Mouse (Mus musculus) left cerebral cortex, adult 18-20 months (tissue): Measurements from ENCODE around the gene Kcnq1. TPM values are rescaled to one million over a fixed set of nuclear protein-coding genes. Genes with fewer than 3 reads are reported as not detected.

Experiments used
- DNase-seq, 2 experiments: peaks; one replicate each; pipeline ENCODE4 v3.0.0; 2021 to 2022; ENCODE audit warnings: low spot score in 2 of 2, mixed read lengths in 1 of 2
- total RNA-seq, 2 experiments: library from RNA; stranded (reverse); gene quantifications; 2 replicates each; pipeline ENCODE4 v1.2.3; 2021

Gene Kcnq1
- total RNA-seq, 2 experiments from 2014 or later: 0.30 to 0.54 TPM

GRCm38 (mm10) chr7:143447130-143447529 is 341.0 kb downstream of the Kcnq1 start:
- DNase-seq: no peak

- no peak for DNase-seq
Observed at GRCm38 (mm10) chr7:143458963-143459331, 352.8 kb downstream of the Kcnq1 start.

- no peak for DNase-seq
Observed at GRCm38 (mm10) chr7:143459332-143460211, 353.4 kb downstream of the Kcnq1 start.

- no peak for DNase-seq
Observed at GRCm38 (mm10) chr7:143460217-143460834, 354.2 kb downstream of the Kcnq1 start.

- DNase-seq: peak; percentile 72 to 76
Observed at GRCm38 (mm10) chr7:143460874-143461273, 354.7 kb downstream of the Kcnq1 start, which contains the start of gene Cdkn1c. Gene Cdkn1c (minus strand): TSS chr7:143461050.

- DNase-seq: no peak
Observed at GRCm38 (mm10) chr7:143461294-143461870, 355.2 kb downstream of the Kcnq1 start.

- no peak for DNase-seq
Observed at GRCm38 (mm10) chr7:143461920-143462319, 355.8 kb downstream of the Kcnq1 start.

GRCm38 (mm10) chr7:143462516-143462915 is 356.4 kb downstream of the Kcnq1 start:
- no peak for DNase-seq

- DNase-seq: peak; percentile 80 to 86
Observed at GRCm38 (mm10) chr7:143463865-143464415, 357.8 kb downstream of the Kcnq1 start.

- peak; percentile 34 to 39 for DNase-seq
Observed at GRCm38 (mm10) chr7:143464811-143465560, 358.8 kb downstream of the Kcnq1 start.

- DNase-seq: peak; percentile 82 to 89
Observed at GRCm38 (mm10) chr7:143466099-143466677, 360.0 kb downstream of the Kcnq1 start.

- no peak for DNase-seq
Observed at GRCm38 (mm10) chr7:143467714-143468113, 361.6 kb downstream of the Kcnq1 start.

- peak; percentile 70 to 82 for DNase-seq
Observed at GRCm38 (mm10) chr7:143469946-143470345, 363.8 kb downstream of the Kcnq1 start.

- DNase-seq: no peak
Observed at GRCm38 (mm10) chr7:143473347-143474101, 367.4 kb downstream of the Kcnq1 start, which contains the start of gene Slc22a18. Gene Slc22a18 (plus strand): TSS chr7:143473736.

GRCm38 (mm10) chr7:143474811-143475210 is 368.6 kb downstream of the Kcnq1 start:
- no peak for DNase-seq

GRCm38 (mm10) chr7:143475876-143476275 is 369.7 kb downstream of the Kcnq1 start:
- no peak for DNase-seq
